Comparison of ENCODE assay signal across 30 mouse cellular contexts in genomic region chr1:74199046-74199445, GRCm38 (mm10). TPM values are rescaled to one million over a fixed set of nuclear protein-coding genes. Genes with fewer than 3 reads are reported as not detected.
DNase-seq lines count a peak whose midpoint lies in the region; ATAC-seq and TF ChIP-seq lines count a peak whose summit lies in the region.
"Had no signal": no experiment of that assay in that cellular context is flagged by ENCODE, and none has a peak within 500 bp of the region (broad histone marks: within the 10 kb centered on the region; RNA-seq: fewer than 3 reads in every experiment).

No protein-coding gene starts in this region.

- no peaks in the 10 kb centered on the region for H3K27me3 ChIP-seq in forebrain, embryonic 15.5 days
- H3K27me3 ChIP-seq in forebrain, embryonic 13.5 days, result no peaks in the 10 kb centered on the region
- H3K27me3 ChIP-seq in liver, adult 2 months (ENCODE audit: control insufficient read depth, insufficient read depth, low read length), result no peaks in the 10 kb centered on the region
- H3K27me3 ChIP-seq in liver, embryonic 12.5 days (replicated peaks), result no peaks in the 10 kb centered on the region
- H3K27me3 ChIP-seq in midbrain, embryonic 11.5 days (ENCODE audit: control insufficient read depth, insufficient read depth, low read length), result peaks cover 4% of the 10 kb centered on the region
- H3K27me3 ChIP-seq in midbrain, embryonic 13.5 days, result peaks cover 48% of the 10 kb centered on the region
- H3K27me3 ChIP-seq in intestine, embryonic 15.5 days (replicated peaks), result no peaks in the 10 kb centered on the region
- H3K27me3 ChIP-seq: embryonic facial prominence, embryonic 13.5 days; heart, embryonic 12.5 days; limb, embryonic 12.5 days; liver, embryonic 15.5 days; neural tube, embryonic 12.5 days had no signal

- no peaks in the 10 kb centered on the region for H3K36me3 ChIP-seq in forebrain, embryonic 15.5 days
- no peaks in the 10 kb centered on the region for H3K36me3 ChIP-seq in forebrain, embryonic 13.5 days (ENCODE audit: poor library complexity, severe bottlenecking)
- no peaks in the 10 kb centered on the region for H3K36me3 ChIP-seq in liver, adult 2 months (ENCODE audit: control insufficient read depth, insufficient read depth, low read length)
- no peaks in the 10 kb centered on the region for H3K36me3 ChIP-seq in liver, embryonic 12.5 days
- H3K36me3 ChIP-seq in midbrain, embryonic 11.5 days (ENCODE audit: control insufficient read depth, insufficient read depth, low read length), result no peaks in the 10 kb centered on the region
- no peaks in the 10 kb centered on the region for H3K36me3 ChIP-seq in midbrain, embryonic 13.5 days
- H3K36me3 ChIP-seq in intestine, embryonic 15.5 days, result no peaks in the 10 kb centered on the region
- H3K36me3 ChIP-seq: embryonic facial prominence, embryonic 13.5 days; heart, embryonic 12.5 days; hindbrain, embryonic 10.5 days; limb, embryonic 12.5 days; liver, embryonic 15.5 days; neural tube, embryonic 12.5 days had no signal

- ATAC-seq in forebrain, embryonic 15.5 days (replicated peaks), result peak; percentile 61
- ATAC-seq in forebrain, embryonic 13.5 days, result no peak
- ATAC-seq in liver, embryonic 12.5 days, result no peak
- no peak for ATAC-seq in midbrain, embryonic 11.5 days (ENCODE audit: low FRiP score)
- ATAC-seq in midbrain, embryonic 13.5 days, result no peak
- ATAC-seq in intestine, embryonic 15.5 days, result peak; percentile 29
- ATAC-seq: inflammation-experienced regulatory T-cells, adult 6 months had no signal

- 66% methylated on average over 8 of the region's 8 CpGs for WGBS in forebrain, embryonic 15.5 days
- 76% methylated on average over 8 of the region's 8 CpGs for WGBS in forebrain, embryonic 13.5 days
- WGBS in liver, adult 2 months, result 34% methylated on average over 8 of the region's 8 CpGs
- 70% methylated on average over 8 of the region's 8 CpGs for WGBS in liver, embryonic 12.5 days (ENCODE audit: insufficient replicate concordance)
- WGBS in midbrain, embryonic 11.5 days, result 91% methylated on average over 8 of the region's 8 CpGs
- 80% methylated on average over 8 of the region's 8 CpGs for WGBS in midbrain, embryonic 13.5 days
- 61% methylated on average over 8 of the region's 8 CpGs for WGBS in intestine, embryonic 15.5 days

- no peak overlapping the region for H3K4me3 ChIP-seq in forebrain, embryonic 15.5 days
- no peak overlapping the region for H3K4me3 ChIP-seq in forebrain, embryonic 13.5 days
- no peak overlapping the region for H3K4me3 ChIP-seq in liver, adult 2 months (ENCODE audit: insufficient read depth, low read depth, low read length)
- no peak overlapping the region for H3K4me3 ChIP-seq in liver, embryonic 12.5 days
- H3K4me3 ChIP-seq in midbrain, embryonic 11.5 days (ENCODE audit: low read depth, low read length), result no peak overlapping the region
- H3K4me3 ChIP-seq in midbrain, embryonic 13.5 days (replicated peaks), result no peak overlapping the region
- no peak overlapping the region for H3K4me3 ChIP-seq in intestine, embryonic 15.5 days (replicated peaks)
- H3K4me3 ChIP-seq: embryonic facial prominence, embryonic 13.5 days; heart, embryonic 12.5 days; hindbrain, embryonic 10.5 days; limb, embryonic 12.5 days; liver, embryonic 15.5 days; neural tube, embryonic 12.5 days had no signal

- no peaks in the 10 kb centered on the region for H3K4me1 ChIP-seq in forebrain, embryonic 15.5 days
- no peaks in the 10 kb centered on the region for H3K4me1 ChIP-seq in forebrain, embryonic 13.5 days
- peaks cover 11% of the 10 kb centered on the region; the same call in 1 of the 2 replicates for H3K4me1 ChIP-seq in liver, adult 2 months (ENCODE audit: control insufficient read depth, insufficient read depth, low read length)
- peaks cover 12% of the 10 kb centered on the region for H3K4me1 ChIP-seq in liver, embryonic 12.5 days
- H3K4me1 ChIP-seq in midbrain, embryonic 11.5 days (ENCODE audit: control insufficient read depth, insufficient read depth, low read length), result no peaks in the 10 kb centered on the region
- no peaks in the 10 kb centered on the region for H3K4me1 ChIP-seq in midbrain, embryonic 13.5 days (replicated peaks)
- peaks cover 5% of the 10 kb centered on the region; the same call in 1 of the 2 replicates for H3K4me1 ChIP-seq in intestine, embryonic 15.5 days (replicated peaks)
- H3K4me1 ChIP-seq: hindbrain, embryonic 10.5 days; limb, embryonic 12.5 days had no signal

- TF ChIP-seq CTCF in liver, adult 2 months (IDR thresholded peaks at IDR 0.05; ENCODE audit: low read depth, low read length), result no peak

- no peak overlapping the region for H3K4me2 ChIP-seq in forebrain, embryonic 15.5 days (replicated peaks)
- no peak overlapping the region for H3K4me2 ChIP-seq in forebrain, embryonic 13.5 days
- H3K4me2 ChIP-seq in liver, embryonic 12.5 days, result no peak overlapping the region
- no peak overlapping the region for H3K4me2 ChIP-seq in midbrain, embryonic 11.5 days
- H3K4me2 ChIP-seq in midbrain, embryonic 13.5 days (replicated peaks), result no peak overlapping the region
- no peak overlapping the region for H3K4me2 ChIP-seq in intestine, embryonic 15.5 days (replicated peaks)
- H3K4me2 ChIP-seq: embryonic facial prominence, embryonic 13.5 days; heart, embryonic 12.5 days; limb, embryonic 12.5 days; liver, embryonic 15.5 days; neural tube, embryonic 12.5 days had no signal

- no peaks in the 10 kb centered on the region for H3K79me2 ChIP-seq in liver, adult 2 months (ENCODE audit: control insufficient read depth, insufficient read depth, low read length)

- no peak for TF ChIP-seq POLR2A in liver, adult 2 months (IDR thresholded peaks at IDR 0.05; ENCODE audit: extremely low read depth, insufficient read depth, low read length)

- H3K27ac ChIP-seq in forebrain, embryonic 15.5 days (replicated peaks), result no peak overlapping the region
- no peak overlapping the region for H3K27ac ChIP-seq in forebrain, embryonic 13.5 days
- no peak overlapping the region for H3K27ac ChIP-seq in liver, adult 2 months (replicated peaks; ENCODE audit: insufficient read depth, low read depth, low read length)
- no peak overlapping the region for H3K27ac ChIP-seq in liver, embryonic 12.5 days
- H3K27ac ChIP-seq in midbrain, embryonic 11.5 days (ENCODE audit: low read depth, low read length), result no peak overlapping the region
- H3K27ac ChIP-seq in midbrain, embryonic 13.5 days, result no peak overlapping the region
- H3K27ac ChIP-seq in intestine, embryonic 15.5 days, result 0 out of 2 replicates have a peak overlapping the region, but pooled peaks have one; percentile 10
- H3K27ac ChIP-seq: embryonic facial prominence, embryonic 13.5 days; hindbrain, embryonic 10.5 days; limb, embryonic 12.5 days; macrophage; neural tube, embryonic 12.5 days; stomach, postnatal 0 days had no signal

- DNase-seq in liver, adult 2 months (ENCODE audit: extremely low read depth, low read depth, low spot score), result peak; percentile 56
- peak; percentile 74 for DNase-seq in midbrain, embryonic 11.5 days (ENCODE audit: low spot score, missing footprints)
- DNase-seq in adrenal gland, postnatal 25 days, result no peak
- DNase-seq: cerebellum, adult 2 months; cerebellum, postnatal 25 days; gastrocnemius, postnatal 14 days; heart, adult 18-20 months; heart, postnatal 10 days; kidney, adult 9 months; kidney, postnatal 25 days; right cerebral cortex, postnatal 14 days; thymus, adult 2 months had no signal

- no peak overlapping the region for H3K9ac ChIP-seq in forebrain, embryonic 15.5 days (replicated peaks)
- no peak overlapping the region for H3K9ac ChIP-seq in forebrain, embryonic 13.5 days
- H3K9ac ChIP-seq in liver, adult 2 months (ENCODE audit: low read depth, low read length), result no peak overlapping the region
- H3K9ac ChIP-seq in liver, embryonic 12.5 days, result no peak overlapping the region
- no peak overlapping the region for H3K9ac ChIP-seq in midbrain, embryonic 11.5 days (ENCODE audit: low read length)
- no peak overlapping the region for H3K9ac ChIP-seq in midbrain, embryonic 13.5 days (replicated peaks)
- H3K9ac ChIP-seq in intestine, embryonic 15.5 days, result no peak overlapping the region
- H3K9ac ChIP-seq: embryonic facial prominence, embryonic 13.5 days; heart, embryonic 12.5 days; limb, embryonic 12.5 days; liver, embryonic 15.5 days; neural tube, embryonic 12.5 days had no signal

- H3K9me3 ChIP-seq in forebrain, embryonic 15.5 days, result no peaks in the 10 kb centered on the region
- no peaks in the 10 kb centered on the region for H3K9me3 ChIP-seq in forebrain, embryonic 13.5 days (replicated peaks)
- H3K9me3 ChIP-seq in liver, embryonic 12.5 days (replicated peaks), result no peaks in the 10 kb centered on the region
- H3K9me3 ChIP-seq in midbrain, embryonic 11.5 days (ENCODE audit: control insufficient read depth, low read length), result no peaks in the 10 kb centered on the region
- no peaks in the 10 kb centered on the region for H3K9me3 ChIP-seq in midbrain, embryonic 13.5 days
- H3K9me3 ChIP-seq in intestine, embryonic 15.5 days, result no peaks in the 10 kb centered on the region
- H3K9me3 ChIP-seq: embryonic facial prominence, embryonic 13.5 days; heart, embryonic 12.5 days; hindbrain, embryonic 10.5 days; limb, embryonic 12.5 days; liver, embryonic 15.5 days; neural tube, embryonic 12.5 days had no signal

RNA-seq across cellular contexts. Expression of gene Cxcr1, which starts 4.6 kb away (rescaled TPM):
- not detected in 2 replicates for polyA plus RNA-seq in forebrain, embryonic 15.5 days (2015; fragmentation: Nextera tagmentation; extraction: Ambion mirVana)
- polyA plus RNA-seq in forebrain, embryonic 13.5 days (2015; fragmentation: Nextera tagmentation; extraction: Ambion mirVana), result not detected in 2 replicates
- not detected in 2 replicates for total RNA-seq in liver, adult 2 months (2014; rRNA removed)
- polyA plus RNA-seq in liver, adult 2 months (2012; rRNA removed), result not detected in 2 replicates
- not detected in 2 replicates for polyA plus RNA-seq in liver, embryonic 12.5 days (2016; fragmentation: Nextera tagmentation; extraction: Ambion mirVana)
- polyA plus RNA-seq in midbrain, embryonic 11.5 days (2014; fragmentation: Nextera tagmentation; extraction: Ambion mirVana), result not detected in 2 replicates
- polyA plus RNA-seq in midbrain, embryonic 13.5 days (2015; fragmentation: Nextera tagmentation; extraction: Ambion mirVana), result not detected in 2 replicates
- not detected in 2 replicates for polyA plus RNA-seq in intestine, embryonic 15.5 days (2015; fragmentation: Nextera tagmentation; extraction: Ambion mirVana)
- total RNA-seq in adrenal gland, postnatal 25 days (2021), result not detected in 2 replicates
- total RNA-seq: adrenal gland, postnatal 4 days; ES-E14; gastrocnemius, postnatal 14 days; heart, adult 18-20 months; heart, postnatal 10 days; left cerebral cortex, postnatal 14 days had no signal
- polyA plus RNA-seq: cerebellum, adult 2 months; embryonic facial prominence, embryonic 13.5 days; heart, embryonic 12.5 days; hindbrain, embryonic 10.5 days; inflammation-experienced regulatory T-cells, adult 6 months; limb, embryonic 12.5 days; liver, embryonic 15.5 days; macrophage; neural tube, embryonic 12.5 days; thymus, adult 2 months had no signal

RNA-seq across cellular contexts. Expression of gene Arpc2, which starts 36.8 kb away (rescaled TPM):
- 403 and 418 TPM in 2 replicates for polyA plus RNA-seq in forebrain, embryonic 15.5 days (2015; fragmentation: Nextera tagmentation; extraction: Ambion mirVana)
- polyA plus RNA-seq in forebrain, embryonic 13.5 days (2015; fragmentation: Nextera tagmentation; extraction: Ambion mirVana), result 367 and 371 TPM in 2 replicates
- total RNA-seq in liver, adult 2 months (2014; rRNA removed), result 83.4 and 96.3 TPM in 2 replicates
- polyA plus RNA-seq in liver, adult 2 months (2012; rRNA removed), result 59.2 and 70.5 TPM in 2 replicates
- 268 and 269 TPM in 2 replicates for polyA plus RNA-seq in liver, embryonic 12.5 days (2016; fragmentation: Nextera tagmentation; extraction: Ambion mirVana)
- polyA plus RNA-seq in midbrain, embryonic 11.5 days (2014; fragmentation: Nextera tagmentation; extraction: Ambion mirVana), result 316 and 328 TPM in 2 replicates
- 384 and 393 TPM in 2 replicates for polyA plus RNA-seq in midbrain, embryonic 13.5 days (2015; fragmentation: Nextera tagmentation; extraction: Ambion mirVana)
- 518 and 584 TPM in 2 replicates for polyA plus RNA-seq in intestine, embryonic 15.5 days (2015; fragmentation: Nextera tagmentation; extraction: Ambion mirVana)
- 170 and 172 TPM in 2 replicates for total RNA-seq in adrenal gland, postnatal 25 days (2021)

RNA-seq across cellular contexts. Expression of gene Cxcr2, which starts 45.3 kb away (rescaled TPM):
- polyA plus RNA-seq in forebrain, embryonic 15.5 days (2015; fragmentation: Nextera tagmentation; extraction: Ambion mirVana), result 0.13 TPM in 2 replicates
- polyA plus RNA-seq in forebrain, embryonic 13.5 days (2015; fragmentation: Nextera tagmentation; extraction: Ambion mirVana), result 0.14 TPM in 1 of 2 replicates, not detected in the other
- 0.07 TPM in 1 of 2 replicates, not detected in the other for total RNA-seq in liver, adult 2 months (2014; rRNA removed)
- 0.13 and 0.15 TPM in 2 replicates for polyA plus RNA-seq in liver, adult 2 months (2012; rRNA removed)
- polyA plus RNA-seq in liver, embryonic 12.5 days (2016; fragmentation: Nextera tagmentation; extraction: Ambion mirVana), result 0.65 and 0.97 TPM in 2 replicates
- polyA plus RNA-seq in midbrain, embryonic 11.5 days (2014; fragmentation: Nextera tagmentation; extraction: Ambion mirVana), result 0.07 and 0.15 TPM in 2 replicates
- polyA plus RNA-seq in midbrain, embryonic 13.5 days (2015; fragmentation: Nextera tagmentation; extraction: Ambion mirVana), result 0.09 TPM in 2 replicates
- polyA plus RNA-seq in intestine, embryonic 15.5 days (2015; fragmentation: Nextera tagmentation; extraction: Ambion mirVana), result 0.24 and 0.35 TPM in 2 replicates
- not detected in 2 replicates for total RNA-seq in adrenal gland, postnatal 25 days (2021)
- total RNA-seq: gastrocnemius, postnatal 14 days; layer of hippocampus, adult 8-10 months had no signal

Comparison
In these comparisons a context has a peak if more than half of its experiments do, and no peak if none do; other contexts are left out.
1. ATAC-seq: peak in forebrain, embryonic 15.5 days (single experiment) and intestine, embryonic 15.5 days (single experiment); none in forebrain, embryonic 13.5 days (single experiment), liver, embryonic 12.5 days (single experiment), midbrain, embryonic 11.5 days (single experiment) and midbrain, embryonic 13.5 days (single experiment).